In genomic region chr11:120352571-120353290, GRCm38 (mm10) we compare ENCODE assay signal across 9 mouse cellular contexts. TPM values are rescaled to one million over a fixed set of nuclear protein-coding genes. Genes with fewer than 3 reads are reported as not detected.
DNase-seq lines count a peak whose midpoint lies in the region; ATAC-seq and TF ChIP-seq lines count a peak whose summit lies in the region.
"Had no signal": no experiment of that assay in that cellular context is flagged by ENCODE, and none has a peak within 500 bp of the region (broad histone marks: within the 10 kb centered on the region; RNA-seq: fewer than 3 reads in every experiment).

No protein-coding gene starts in this region.

- no peak overlapping the region for H3K4me3 ChIP-seq in gastrocnemius, adult 2 months
- H3K4me3 ChIP-seq in E14TG2a.4 (replicated peaks; ENCODE audit: low read length), result peak overlapping the region; percentile 72
- no peak overlapping the region for H3K4me3 ChIP-seq in embryonic facial prominence, embryonic 15.5 days (replicated peaks)
- H3K4me3 ChIP-seq in hindbrain, embryonic 14.5 days (replicated peaks; ENCODE audit: low read length), result no peak overlapping the region
- no peak overlapping the region for H3K4me3 ChIP-seq in liver, embryonic 14.5 days (ENCODE audit: insufficient read depth in 1 of 2, low read depth in 2 of 2, low read length in 2 of 2)

- no peak overlapping the region for H3K9ac ChIP-seq in embryonic facial prominence, embryonic 15.5 days
- peak overlapping the region; percentile 6 for H3K9ac ChIP-seq in hindbrain, embryonic 14.5 days
- peak overlapping the region; percentile 67 for H3K9ac ChIP-seq in liver, embryonic 14.5 days (replicated peaks)

- peak; percentile 46 for DNase-seq in gastrocnemius, adult 2 months
- DNase-seq in gastrocnemius, postnatal 25 days, result no peak
- peak; percentile 74 for DNase-seq in hindbrain, embryonic 14.5 days (ENCODE audit: low spot score)
- DNase-seq in liver, embryonic 14.5 days (ENCODE audit: low read depth in 3 of 3, low spot score in 3 of 3), result no peak
- peak; percentile 34 for DNase-seq in right cerebral cortex, postnatal 4 days
- no peak for DNase-seq in thymus, postnatal 10 days (ENCODE audit: low spot score in 2 of 2)

- no peak for TF ChIP-seq EP300 in liver, embryonic 14.5 days (IDR thresholded peaks at IDR 0.05; ENCODE audit: low read depth)

- no peak for ATAC-seq in embryonic facial prominence, embryonic 15.5 days (ENCODE audit: insufficient number of reproducible peaks, low FRiP score, low TSS enrichment, low read depth)
- ATAC-seq in hindbrain, embryonic 14.5 days (ENCODE audit: low FRiP score), result no peak
- no peak for ATAC-seq in liver, embryonic 14.5 days (ENCODE audit: insufficient read depth)

- 60% methylated on average over 13 of the region's 13 CpGs for WGBS in embryonic facial prominence, embryonic 15.5 days
- WGBS in hindbrain, embryonic 14.5 days, result 68% methylated on average over 13 of the region's 13 CpGs
- 64% methylated on average over 13 of the region's 13 CpGs for WGBS in liver, embryonic 14.5 days (ENCODE audit: insufficient replicate concordance)

- 0 out of 2 replicates have a peak, but pooled peaks cover 3% of the 10 kb centered on the region for H3K27me3 ChIP-seq in E14TG2a.4 (ENCODE audit: insufficient read depth, low read length)
- no peaks in the 10 kb centered on the region for H3K27me3 ChIP-seq in embryonic facial prominence, embryonic 15.5 days
- no peaks in the 10 kb centered on the region for H3K27me3 ChIP-seq in hindbrain, embryonic 14.5 days (ENCODE audit: control insufficient read depth, insufficient read depth, low read length)
- H3K27me3 ChIP-seq in liver, embryonic 14.5 days (ENCODE audit: control insufficient read depth, insufficient read depth, low read length), result peaks cover 17% of the 10 kb centered on the region

- H3K4me1 ChIP-seq in E14TG2a.4 (replicated peaks; ENCODE audit: low read depth, low read length), result peaks cover 53% of the 10 kb centered on the region
- H3K4me1 ChIP-seq in embryonic facial prominence, embryonic 15.5 days, result peaks cover 50% of the 10 kb centered on the region
- peaks cover 35% of the 10 kb centered on the region for H3K4me1 ChIP-seq in hindbrain, embryonic 14.5 days (replicated peaks; ENCODE audit: control insufficient read depth, insufficient read depth, low read length)
- peaks cover 44 to 62% of the 10 kb centered on the region in 2 experiments for H3K4me1 ChIP-seq in liver, embryonic 14.5 days (replicated peaks; ENCODE audit: control insufficient read depth in 2 of 2, insufficient read depth in 2 of 2, low read length in 1 of 2)

- H3K4me2 ChIP-seq in embryonic facial prominence, embryonic 15.5 days (replicated peaks), result no peak overlapping the region
- no peak overlapping the region for H3K4me2 ChIP-seq in hindbrain, embryonic 14.5 days (replicated peaks)
- H3K4me2 ChIP-seq in liver, embryonic 14.5 days (ENCODE audit: low read depth), result peak overlapping the region; percentile 63

- no peak for TF ChIP-seq CTCF in gastrocnemius, adult 2 months (IDR thresholded peaks at IDR 0.05)
- no peak for TF ChIP-seq CTCF in E14TG2a.4 (conservative IDR thresholded peaks at IDR 0.05; ENCODE audit: low read length)
- no peak for TF ChIP-seq CTCF in liver, embryonic 14.5 days (IDR thresholded peaks at IDR 0.05; ENCODE audit: low read depth)

- peaks cover 2% of the 10 kb centered on the region for H3K9me3 ChIP-seq in E14TG2a.4 (ENCODE audit: low read length)
- no peaks in the 10 kb centered on the region for H3K9me3 ChIP-seq in embryonic facial prominence, embryonic 15.5 days (replicated peaks)
- H3K9me3 ChIP-seq in hindbrain, embryonic 14.5 days (ENCODE audit: control insufficient read depth, low read length), result no peaks in the 10 kb centered on the region
- H3K9me3 ChIP-seq in liver, embryonic 14.5 days (ENCODE audit: control insufficient read depth, low read length), result no peaks in the 10 kb centered on the region

- intact Hi-C loops in gastrocnemius, adult 2 months (cut with DNase I), result no loop called here

- H3K27ac ChIP-seq in gastrocnemius, adult 2 months, result peak overlapping the region; percentile 100
- H3K27ac ChIP-seq in embryonic facial prominence, embryonic 15.5 days (replicated peaks), result 0 out of 2 replicates have a peak overlapping the region, but pooled peaks have one; percentile 13
- peak overlapping the region; percentile 56 for H3K27ac ChIP-seq in hindbrain, embryonic 14.5 days
- H3K27ac ChIP-seq in liver, embryonic 14.5 days, result peak overlapping the region; percentile 96

- H3K36me3 ChIP-seq in E14TG2a.4 (ENCODE audit: insufficient read depth, low read length), result peaks cover 2% of the 10 kb centered on the region; the same call in 1 of the 2 replicates
- no peaks in the 10 kb centered on the region for H3K36me3 ChIP-seq in embryonic facial prominence, embryonic 15.5 days
- no peaks in the 10 kb centered on the region for H3K36me3 ChIP-seq in hindbrain, embryonic 14.5 days (replicated peaks; ENCODE audit: control insufficient read depth, insufficient read depth)
- H3K36me3 ChIP-seq in liver, embryonic 14.5 days (replicated peaks; ENCODE audit: control insufficient read depth, insufficient read depth, low read depth), result no peaks in the 10 kb centered on the region

RNA-seq across cellular contexts. Expression of gene Actg1, which starts 4.4 kb away (rescaled TPM):
- total RNA-seq in gastrocnemius, adult 2 months (2021), result 100 to 1,000 TPM; 201 to 262 TPM
- 100 to 1,000 TPM; 236 to 249 TPM for total RNA-seq in gastrocnemius, postnatal 25 days (2021)
- polyA plus RNA-seq in embryonic facial prominence, embryonic 15.5 days (2015; fragmentation: Nextera tagmentation; extraction: Ambion mirVana), result 2,143 and 2,279 TPM in 2 replicates
- polyA plus RNA-seq in hindbrain, embryonic 14.5 days (2014; fragmentation: Nextera tagmentation; extraction: Ambion mirVana), result 4,053 and 4,080 TPM in 2 replicates
- polyA plus RNA-seq in liver, embryonic 14.5 days (2012; rRNA removed), result 256 and 265 TPM in 2 replicates
- 451 and 544 TPM in 2 replicates for polyA plus RNA-seq in liver, embryonic 14.5 days (2014; fragmentation: Nextera tagmentation; extraction: Ambion mirVana)

RNA-seq across cellular contexts. Expression of gene Fscn2, which starts 8.6 kb away (rescaled TPM):
- under 1 TPM in 1 of 2 experiments, not detected in 1; 0.87 TPM for total RNA-seq in gastrocnemius, adult 2 months (2021)
- total RNA-seq in gastrocnemius, postnatal 25 days (2021), result under 1 TPM; 0.29 to 0.31 TPM
- polyA plus RNA-seq in embryonic facial prominence, embryonic 15.5 days (2015; fragmentation: Nextera tagmentation; extraction: Ambion mirVana), result 0.98 and 1.1 TPM in 2 replicates
- 1.6 and 2.2 TPM in 2 replicates for polyA plus RNA-seq in hindbrain, embryonic 14.5 days (2014; fragmentation: Nextera tagmentation; extraction: Ambion mirVana)
- polyA plus RNA-seq in liver, embryonic 14.5 days (2012; rRNA removed), result not detected in 2 replicates
- polyA plus RNA-seq in liver, embryonic 14.5 days (2014; fragmentation: Nextera tagmentation; extraction: Ambion mirVana), result not detected in 2 replicates
- total RNA-seq: heart, postnatal 36 days had no signal

RNA-seq across cellular contexts. Expression of gene Faap100, which starts 25.8 kb away (rescaled TPM):
- 10 to 100 TPM; 18.5 to 18.8 TPM for total RNA-seq in gastrocnemius, adult 2 months (2021)
- 10 to 100 TPM; 14.0 to 16.5 TPM for total RNA-seq in gastrocnemius, postnatal 25 days (2021)
- polyA plus RNA-seq in embryonic facial prominence, embryonic 15.5 days (2015; fragmentation: Nextera tagmentation; extraction: Ambion mirVana), result 35.8 and 39.8 TPM in 2 replicates
- 85.6 and 90.1 TPM in 2 replicates for polyA plus RNA-seq in hindbrain, embryonic 14.5 days (2014; fragmentation: Nextera tagmentation; extraction: Ambion mirVana)
- 5.3 and 6.3 TPM in 2 replicates for polyA plus RNA-seq in liver, embryonic 14.5 days (2012; rRNA removed)
- polyA plus RNA-seq in liver, embryonic 14.5 days (2014; fragmentation: Nextera tagmentation; extraction: Ambion mirVana), result 4.5 and 5.4 TPM in 2 replicates

Comparison
In these comparisons a context has a peak if more than half of its experiments do, and no peak if none do; other contexts are left out.
1. DNase-seq: peak in gastrocnemius, adult 2 months (single experiment), hindbrain, embryonic 14.5 days (single experiment) and right cerebral cortex, postnatal 4 days (single experiment); none in gastrocnemius, postnatal 25 days (single experiment), liver, embryonic 14.5 days (0 of 3) and thymus, postnatal 10 days (0 of 2).
2. H3K27ac ChIP-seq: peak in every context shown above with its lines; median percentile 100 in gastrocnemius, adult 2 months; 96 in liver, embryonic 14.5 days; 56 in hindbrain, embryonic 14.5 days; 13 in embryonic facial prominence, embryonic 15.5 days.